Mouse (Mus musculus): ENCODE results near the gene Frrs1l. TPM values are rescaled to one million over a fixed set of nuclear protein-coding genes. Genes with fewer than 3 reads are reported as not detected.

Gene Frrs1l
- polyA plus RNA-seq, 1 experiment from 2014 or later: 25.7 TPM

DNA sequence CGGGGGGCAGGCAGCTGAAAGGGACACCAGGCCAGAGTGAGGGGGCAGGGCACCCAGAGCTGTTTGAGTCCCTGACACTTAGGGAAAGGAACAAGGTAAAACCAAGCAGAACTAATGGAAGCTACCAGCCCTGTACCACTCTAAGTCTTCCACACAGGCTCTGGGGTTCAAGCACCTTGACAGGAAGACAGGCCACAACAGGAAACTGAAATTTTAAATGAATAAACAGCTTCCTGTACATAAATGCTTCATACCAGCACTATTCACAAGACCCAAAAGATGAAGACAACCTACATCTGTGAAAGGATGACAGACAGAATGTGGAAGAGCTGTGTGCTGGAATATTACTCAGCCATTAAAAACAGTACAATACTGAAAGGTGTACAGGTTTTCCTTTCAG is 54.9 kb downstream of the Frrs1l start:
- no peak for ATAC-seq (ENCODE audit: low FRiP score, low read depth)
- H3K4me2 ChIP-seq: no peak overlapping the region
- H3K27me3 ChIP-seq: no peaks in the 10 kb centered on the region
- H3K4me3 ChIP-seq: no peak overlapping the region
- WGBS: no CpG with 5 or more reads among the region's 1 CpGs
- no peak overlapping the region for H3K9ac ChIP-seq
- H3K9me3 ChIP-seq: no peaks in the 10 kb centered on the region
- H3K36me3 ChIP-seq: peaks cover 15% of the 10 kb centered on the region; the same call in 1 of the 2 replicates
- H3K4me1 ChIP-seq (replicated peaks): no peaks in the 10 kb centered on the region
- no peak overlapping the region for H3K27ac ChIP-seq (replicated peaks)

- WGBS: 94% methylated on average over 4 of the region's 4 CpGs
- no peak overlapping the region for H3K27ac ChIP-seq (replicated peaks)
- no peaks in the 10 kb centered on the region for H3K9me3 ChIP-seq
- H3K27me3 ChIP-seq: no peaks in the 10 kb centered on the region
- no peaks in the 10 kb centered on the region for H3K4me1 ChIP-seq (replicated peaks)
- ATAC-seq (ENCODE audit: low FRiP score, low read depth): no peak
- no peak overlapping the region for H3K4me2 ChIP-seq
- no peak overlapping the region for H3K9ac ChIP-seq
- H3K4me3 ChIP-seq: no peak overlapping the region
- H3K36me3 ChIP-seq: peaks cover 15% of the 10 kb centered on the region; the same call in 1 of the 2 replicates
Measured at GRCm38 (mm10) chr4:56933154-56933553, 57.0 kb downstream of the Frrs1l start.

GRCm38 (mm10) chr4:56932096-56932495 is 58.1 kb downstream of the Frrs1l start:
- H3K36me3 ChIP-seq: peaks cover 15% of the 10 kb centered on the region; the same call in 1 of the 2 replicates
- no peaks in the 10 kb centered on the region for H3K4me1 ChIP-seq (replicated peaks)
- H3K9me3 ChIP-seq: no peaks in the 10 kb centered on the region
- no peak overlapping the region for H3K27ac ChIP-seq (replicated peaks)
- H3K4me2 ChIP-seq: no peak overlapping the region
- H3K27me3 ChIP-seq: no peaks in the 10 kb centered on the region
- H3K9ac ChIP-seq: no peak overlapping the region
- 49% methylated on average over 7 of the region's 7 CpGs for WGBS
- no peak overlapping the region for H3K4me3 ChIP-seq
- no peak for ATAC-seq (ENCODE audit: low FRiP score, low read depth)

GRCm38 (mm10) chr4:56930312-56930711 is 59.9 kb downstream of the Frrs1l start:
- no peaks in the 10 kb centered on the region for H3K9me3 ChIP-seq
- H3K9ac ChIP-seq: no peak overlapping the region
- no peak overlapping the region for H3K4me3 ChIP-seq
- H3K27me3 ChIP-seq: no peaks in the 10 kb centered on the region
- no peak overlapping the region for H3K27ac ChIP-seq (replicated peaks)
- peaks cover 15% of the 10 kb centered on the region for H3K36me3 ChIP-seq
- H3K4me1 ChIP-seq (replicated peaks): no peaks in the 10 kb centered on the region
- no peak for ATAC-seq (ENCODE audit: low FRiP score, low read depth)
- no peak overlapping the region for H3K4me2 ChIP-seq
- 84% methylated on average over 4 of the region's 4 CpGs for WGBS

DNA sequence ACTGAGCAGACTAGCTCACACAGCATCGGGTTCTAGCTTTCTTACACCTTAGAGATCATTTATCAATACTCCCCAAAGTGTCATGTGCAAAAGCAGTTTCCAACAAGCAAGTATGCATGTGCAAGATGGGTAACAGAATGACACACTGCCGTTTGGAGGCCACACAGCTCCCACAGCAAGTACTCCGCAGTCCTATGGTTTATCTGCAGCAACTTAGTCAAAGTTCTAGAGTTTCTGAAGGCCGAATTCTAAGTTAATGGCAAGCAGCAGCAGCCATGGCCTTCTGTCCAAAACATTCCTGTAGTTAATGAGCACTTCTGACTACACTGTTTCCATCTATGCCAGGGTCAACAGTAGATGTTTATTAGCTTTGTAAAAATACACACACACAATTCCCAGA is 63.2 kb downstream of the Frrs1l start:
- Histone ChIP-seq H3K9me3 (no peaks in the 10 kb centered on the region), H3K9ac (no peak overlapping the region), H3K4me1 (replicated peaks) (no peaks in the 10 kb centered on the region), H3K4me3 (no peak overlapping the region), H3K36me3 (peaks cover 28% of the 10 kb centered on the region), H3K27me3 (no peaks in the 10 kb centered on the region), H3K4me2 (no peak overlapping the region), H3K27ac (replicated peaks) (no peak overlapping the region)
- 88% methylated on average over 4 of the region's 4 CpGs for WGBS
- ATAC-seq (ENCODE audit: low FRiP score, low read depth): no peak

- 93% methylated on average over 11 of the region's 11 CpGs for WGBS
- Histone ChIP-seq H3K4me3 (no peak overlapping the region), H3K9ac (no peak overlapping the region), H3K27ac (replicated peaks) (no peak overlapping the region), H3K4me2 (no peak overlapping the region), H3K27me3 (no peaks in the 10 kb centered on the region), H3K4me1 (replicated peaks) (no peaks in the 10 kb centered on the region), H3K36me3 (peaks cover 32% of the 10 kb centered on the region), H3K9me3 (no peaks in the 10 kb centered on the region)
- ATAC-seq (ENCODE audit: low FRiP score, low read depth): no peak
Measured at GRCm38 (mm10) chr4:56922229-56922628, 68.0 kb downstream of the Frrs1l start.

DNA sequence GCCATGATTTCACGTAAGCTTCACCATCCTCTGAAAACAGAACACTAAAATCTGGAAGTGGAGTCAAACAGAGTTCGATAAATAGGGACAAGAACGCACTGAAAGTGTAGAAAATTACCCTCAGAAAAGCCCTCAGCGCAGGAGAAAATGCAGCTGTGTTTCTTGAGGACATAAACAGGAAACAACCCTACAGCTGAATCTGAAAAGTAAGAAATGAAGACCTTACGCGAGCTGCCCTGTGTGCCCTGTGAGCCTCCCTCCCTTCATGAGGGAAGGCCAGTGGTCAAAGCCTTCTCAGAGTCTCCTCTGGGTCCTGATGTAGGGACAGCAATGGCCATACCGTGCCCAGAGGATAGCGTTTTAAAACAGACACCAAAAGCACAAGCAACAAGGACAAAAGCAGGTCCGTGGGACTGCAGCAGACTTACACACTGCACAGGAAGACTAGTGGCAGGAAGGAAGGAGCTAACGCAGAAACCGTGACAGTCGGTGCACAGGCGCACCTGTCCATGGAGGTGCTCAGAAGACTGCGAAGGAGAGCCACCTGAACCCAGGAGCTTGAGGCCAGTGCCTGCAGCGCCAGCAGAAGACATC is 74.4 kb downstream of the Frrs1l start:
- H3K4me1 ChIP-seq (replicated peaks): no peaks in the 10 kb centered on the region
- H3K4me2 ChIP-seq: no peak overlapping the region
- H3K9me3 ChIP-seq: no peaks in the 10 kb centered on the region
- 94% methylated on average over 15 of the region's 15 CpGs for WGBS
- H3K27ac ChIP-seq (replicated peaks): no peak overlapping the region
- peaks cover 32% of the 10 kb centered on the region for H3K36me3 ChIP-seq
- no peaks in the 10 kb centered on the region for H3K27me3 ChIP-seq
- ATAC-seq (ENCODE audit: low FRiP score, low read depth): no peak
- H3K4me3 ChIP-seq: no peak overlapping the region
- no peak overlapping the region for H3K9ac ChIP-seq

GRCm38 (mm10) chr4:56914761-56915160 is 75.4 kb downstream of the Frrs1l start:
- no peak for ATAC-seq (ENCODE audit: low FRiP score, low read depth)
- 67% methylated on average over 1 of the region's 1 CpGs for WGBS

GRCm38 (mm10) chr4:56914338-56914737 is 75.9 kb downstream of the Frrs1l start:
- WGBS: 95% methylated on average over 6 of the region's 6 CpGs
- no peaks in the 10 kb centered on the region for H3K27me3 ChIP-seq
- no peak overlapping the region for H3K4me2 ChIP-seq
- H3K4me1 ChIP-seq (replicated peaks): no peaks in the 10 kb centered on the region
- no peak overlapping the region for H3K27ac ChIP-seq (replicated peaks)
- H3K9me3 ChIP-seq: no peaks in the 10 kb centered on the region
- H3K9ac ChIP-seq: no peak overlapping the region
- peaks cover 43% of the 10 kb centered on the region for H3K36me3 ChIP-seq
- H3K4me3 ChIP-seq: no peak overlapping the region
- no peak for ATAC-seq (ENCODE audit: low FRiP score, low read depth)

More at GRCm38 (mm10) chr4:56914761-56915160, 75.4 kb downstream of the Frrs1l start:
- H3K9ac ChIP-seq: no peak overlapping the region
- H3K4me1 ChIP-seq (replicated peaks): no peaks in the 10 kb centered on the region
- no peaks in the 10 kb centered on the region for H3K9me3 ChIP-seq
- no peak overlapping the region for H3K4me2 ChIP-seq
- H3K27me3 ChIP-seq: no peaks in the 10 kb centered on the region
- no peak overlapping the region for H3K27ac ChIP-seq (replicated peaks)
- H3K36me3 ChIP-seq: peaks cover 39% of the 10 kb centered on the region
- H3K4me3 ChIP-seq: no peak overlapping the region

GRCm38 (mm10) chr4:56912382-56913001 is 77.7 kb downstream of the Frrs1l start:
- H3K9me3 ChIP-seq: no peaks in the 10 kb centered on the region
- H3K27ac ChIP-seq (replicated peaks): no peak overlapping the region
- 94% methylated on average over 7 of the region's 7 CpGs for WGBS
- H3K4me2 ChIP-seq: no peak overlapping the region
- no peaks in the 10 kb centered on the region for H3K27me3 ChIP-seq
- H3K36me3 ChIP-seq: peaks cover 47% of the 10 kb centered on the region
- no peak overlapping the region for H3K4me3 ChIP-seq
- no peak overlapping the region for H3K9ac ChIP-seq
- ATAC-seq (ENCODE audit: low FRiP score, low read depth): no peak
- no peaks in the 10 kb centered on the region for H3K4me1 ChIP-seq (replicated peaks)

GRCm38 (mm10) chr4:56909568-56909967 is 80.6 kb downstream of the Frrs1l start:
- H3K4me1 ChIP-seq (replicated peaks): no peaks in the 10 kb centered on the region
- H3K36me3 ChIP-seq: peaks cover 37% of the 10 kb centered on the region
- H3K27me3 ChIP-seq: no peaks in the 10 kb centered on the region
- H3K4me3 ChIP-seq: no peak overlapping the region
- no peaks in the 10 kb centered on the region for H3K9me3 ChIP-seq
- no peak overlapping the region for H3K27ac ChIP-seq (replicated peaks)
- 88% methylated on average over 3 of the region's 3 CpGs for WGBS
- no peak for ATAC-seq (ENCODE audit: low FRiP score, low read depth)
- no peak overlapping the region for H3K9ac ChIP-seq
- no peak overlapping the region for H3K4me2 ChIP-seq

GRCm38 (mm10) chr4:56907671-56908070 is 82.5 kb downstream of the Frrs1l start:
- no peaks in the 10 kb centered on the region for H3K9me3 ChIP-seq
- no peaks in the 10 kb centered on the region for H3K4me1 ChIP-seq (replicated peaks)
- H3K4me2 ChIP-seq: no peak overlapping the region
- no peak overlapping the region for H3K27ac ChIP-seq (replicated peaks)
- peaks cover 47% of the 10 kb centered on the region for H3K36me3 ChIP-seq
- no peaks in the 10 kb centered on the region for H3K27me3 ChIP-seq
- no peak for ATAC-seq (ENCODE audit: low FRiP score, low read depth)
- WGBS: 89% methylated on average over 5 of the region's 5 CpGs
- H3K4me3 ChIP-seq: no peak overlapping the region
- no peak overlapping the region for H3K9ac ChIP-seq
